In the genomic region with DNA sequence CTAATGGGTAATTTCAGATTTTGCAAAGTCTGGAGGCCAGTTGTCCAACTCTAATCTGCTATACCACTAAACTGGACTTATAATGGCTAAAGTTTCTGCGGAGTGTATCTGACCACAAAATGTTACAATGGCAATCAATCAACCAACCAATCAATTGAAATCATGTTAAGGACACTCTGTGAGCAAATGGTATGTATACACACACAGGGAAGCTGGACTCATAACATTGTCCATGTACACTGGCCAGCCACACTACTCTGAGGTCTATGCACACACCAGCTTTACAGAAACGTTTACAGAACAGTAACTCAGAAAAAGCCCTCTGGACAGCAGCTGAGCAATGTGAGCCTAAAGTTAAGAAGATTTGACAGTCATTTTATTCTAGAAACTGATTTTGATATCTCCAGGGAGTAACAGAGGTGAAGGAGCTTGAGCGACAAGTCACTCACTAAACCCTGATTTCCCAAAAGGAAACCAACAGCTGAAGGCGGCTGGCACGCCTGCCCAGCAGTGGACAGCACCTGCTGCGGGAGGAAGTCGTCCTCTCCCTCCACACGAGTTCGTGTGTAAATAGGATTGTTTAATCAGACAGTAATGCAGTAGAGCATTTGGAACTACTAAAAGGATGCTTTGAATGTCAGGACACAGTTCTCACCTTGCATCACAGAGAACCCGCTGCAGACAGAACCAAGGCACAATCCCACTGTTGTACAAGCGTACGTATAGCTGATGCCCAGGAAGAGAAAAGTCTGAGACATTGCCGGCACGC, we compare ENCODE assay signal across 1 mouse cellular context.
TF ChIP-seq lines count a peak whose summit lies in the region.

No protein-coding gene starts in this region.

TF ChIP-seq in CH12.LX, 34 proteins besides CTCF, POLR2A, EP300 and RAD21:
- no peak for TF ChIP-seq ETS1 (conservative IDR thresholded peaks at IDR 0.05; ENCODE audit: low read depth, low read length)
- TF ChIP-seq ZMIZ1 (IDR thresholded peaks at IDR 0.05; ENCODE audit: low read depth, low read length), result peak; percentile 46; the same call in 1 of the 2 replicates
- TF ChIP-seq RCOR1 (conservative IDR thresholded peaks at IDR 0.05; ENCODE audit: low read depth, low read length), result no peak
- no peak for TF ChIP-seq MEF2A (IDR thresholded peaks at IDR 0.05; ENCODE audit: borderline replicate concordance, low read depth, low read length)
- TF ChIP-seq MXI1 (IDR thresholded peaks at IDR 0.05; ENCODE audit: low read depth, low read length), result no peak
- no peak for TF ChIP-seq MAFK (IDR thresholded peaks at IDR 0.05; ENCODE audit: insufficient replicate concordance, low read length)
- TF ChIP-seq HCFC1 (IDR thresholded peaks at IDR 0.05; ENCODE audit: low read depth, low read length), result no peak
- TF ChIP-seq ZKSCAN1 (IDR thresholded peaks at IDR 0.05; ENCODE audit: borderline replicate concordance, low read depth, low read length), result no peak
- TF ChIP-seq MYC (IDR thresholded peaks at IDR 0.05; ENCODE audit: low read depth, low read length), result no peak
- TF ChIP-seq SIN3A (IDR thresholded peaks at IDR 0.05; ENCODE audit: low read length), result no peak
- TF ChIP-seq BHLHE40 (IDR thresholded peaks at IDR 0.05; ENCODE audit: low read depth, low read length), result peak; percentile 18; the same call in 1 of the 2 replicates
- TF ChIP-seq NRF1 (IDR thresholded peaks at IDR 0.05; ENCODE audit: low read depth, low read length), result no peak
TF ChIP-seq in CH12.LX: peak in this region for 2.
